Mouse (Mus musculus): Measurements from ENCODE around the gene Cd164. TPM values are rescaled to one million over a fixed set of nuclear protein-coding genes. Genes with fewer than 3 reads are reported as not detected.

Gene Cd164
- polyA plus RNA-seq, 1 experiment from 2014 or later, result 126 TPM

DNA sequence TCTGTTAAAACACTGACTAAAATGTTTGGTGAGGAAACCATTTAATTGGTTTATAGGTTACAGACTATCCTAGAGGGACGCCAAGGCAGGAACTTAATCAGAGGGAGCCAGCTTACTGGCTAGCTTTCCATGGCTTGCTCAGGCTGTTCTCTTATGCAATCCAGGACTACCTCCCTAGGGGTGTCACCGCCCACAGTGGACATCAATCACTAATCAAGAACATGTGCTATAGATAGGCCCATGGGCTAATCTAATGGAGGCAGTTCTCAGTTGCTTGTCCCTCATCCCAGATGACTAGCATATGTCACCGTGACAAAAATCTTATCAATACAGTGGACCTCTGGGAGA is 18.7 kb downstream of the Cd164 start:
- no peaks in the 10 kb centered on the region for H3K27me3 ChIP-seq (ENCODE audit: control insufficient read depth, insufficient read depth, low read length)
- peaks cover 2% of the 10 kb centered on the region for H3K36me3 ChIP-seq (ENCODE audit: control insufficient read depth, insufficient read depth, low read length)
- no peak overlapping the region for H3K4me2 ChIP-seq (ENCODE audit: low read depth)
- 86% methylated on average over 3 of the region's 3 CpGs for WGBS
- DNase-seq (ENCODE audit: low spot score), result no peak
- no peak overlapping the region for H3K4me3 ChIP-seq (ENCODE audit: low read depth, low read length)
- no peaks in the 10 kb centered on the region for H3K4me1 ChIP-seq (ENCODE audit: control insufficient read depth, insufficient read depth, low read length)
- no peak for ATAC-seq (ENCODE audit: insufficient read depth, low FRiP score, low TSS enrichment)
- no peaks in the 10 kb centered on the region for H3K9me3 ChIP-seq (ENCODE audit: control insufficient read depth, low read length)
- no peak overlapping the region for H3K27ac ChIP-seq (ENCODE audit: low read depth, low read length)
- H3K9ac ChIP-seq (ENCODE audit: low read length), result no peak overlapping the region

DNA sequence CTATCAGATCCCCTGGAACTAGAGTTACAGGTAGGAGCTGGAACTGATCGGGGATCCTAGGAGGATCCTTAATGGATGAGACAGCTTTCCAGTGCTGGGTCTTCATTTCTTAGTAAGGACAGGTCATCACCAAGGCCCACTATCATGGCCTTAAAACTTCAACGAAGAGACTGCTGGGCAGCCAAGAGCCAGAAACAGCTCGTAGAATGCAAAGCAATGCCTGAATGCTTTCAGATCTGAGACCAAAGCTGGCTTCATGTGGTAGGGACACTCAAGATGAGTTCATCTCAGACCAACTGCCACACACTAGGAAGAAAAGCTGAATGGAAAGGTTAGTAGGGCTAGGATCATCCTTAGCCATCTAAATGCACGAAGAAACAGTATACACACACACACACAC is 19.8 kb downstream of the Cd164 start:
- Histone ChIP-seq H3K4me2 (ENCODE audit: low read depth) (no peak overlapping the region), H3K9ac (ENCODE audit: low read length) (no peak overlapping the region), H3K27me3 (ENCODE audit: control insufficient read depth, insufficient read depth, low read length) (no peaks in the 10 kb centered on the region), H3K27ac (ENCODE audit: low read depth, low read length) (no peak overlapping the region), H3K9me3 (ENCODE audit: control insufficient read depth, low read length) (no peaks in the 10 kb centered on the region), H3K4me3 (ENCODE audit: low read depth, low read length) (no peak overlapping the region), H3K36me3 (ENCODE audit: control insufficient read depth, insufficient read depth, low read length) (peaks cover 2% of the 10 kb centered on the region; the same call in 1 of the 2 replicates), H3K4me1 (ENCODE audit: control insufficient read depth, insufficient read depth, low read length) (no peaks in the 10 kb centered on the region)
- ATAC-seq (ENCODE audit: insufficient read depth, low FRiP score, low TSS enrichment), result no peak
- DNase-seq (ENCODE audit: low spot score), result no peak
- WGBS, result 98% methylated on average over 4 of the region's 4 CpGs

DNA sequence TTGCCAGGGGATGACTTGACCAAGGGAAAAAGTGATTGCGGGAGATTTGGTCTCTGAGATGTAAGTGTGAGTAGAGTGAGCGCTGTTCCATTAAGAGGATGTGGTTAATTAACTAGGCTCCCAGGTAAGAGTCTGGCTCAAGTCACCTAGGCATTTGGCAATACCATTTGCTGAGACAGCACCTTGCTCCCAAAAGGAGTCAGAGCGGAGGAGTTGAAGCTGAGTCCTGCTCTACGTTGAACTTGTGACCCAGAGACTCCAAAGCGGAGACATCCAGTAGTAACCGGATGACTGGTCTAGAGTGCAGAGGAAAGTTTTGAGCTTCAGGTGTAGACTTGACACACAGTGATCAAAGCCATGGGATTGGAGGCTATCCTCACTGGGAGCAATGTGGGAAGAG is 22.8 kb downstream of the Cd164 start:
- no peak for DNase-seq (ENCODE audit: low spot score)
- Histone ChIP-seq H3K4me1 (ENCODE audit: control insufficient read depth, insufficient read depth, low read length) (no peaks in the 10 kb centered on the region), H3K4me2 (ENCODE audit: low read depth) (no peak overlapping the region), H3K4me3 (ENCODE audit: low read depth, low read length) (no peak overlapping the region), H3K9me3 (ENCODE audit: control insufficient read depth, low read length) (no peaks in the 10 kb centered on the region), H3K27me3 (ENCODE audit: control insufficient read depth, insufficient read depth, low read length) (no peaks in the 10 kb centered on the region), H3K27ac (ENCODE audit: low read depth, low read length) (no peak overlapping the region), H3K9ac (ENCODE audit: low read length) (no peak overlapping the region), H3K36me3 (ENCODE audit: control insufficient read depth, insufficient read depth, low read length) (no peaks in the 10 kb centered on the region)
- ATAC-seq (ENCODE audit: insufficient read depth, low FRiP score, low TSS enrichment), result no peak
- 95% methylated on average over 6 of the region's 6 CpGs for WGBS

DNA sequence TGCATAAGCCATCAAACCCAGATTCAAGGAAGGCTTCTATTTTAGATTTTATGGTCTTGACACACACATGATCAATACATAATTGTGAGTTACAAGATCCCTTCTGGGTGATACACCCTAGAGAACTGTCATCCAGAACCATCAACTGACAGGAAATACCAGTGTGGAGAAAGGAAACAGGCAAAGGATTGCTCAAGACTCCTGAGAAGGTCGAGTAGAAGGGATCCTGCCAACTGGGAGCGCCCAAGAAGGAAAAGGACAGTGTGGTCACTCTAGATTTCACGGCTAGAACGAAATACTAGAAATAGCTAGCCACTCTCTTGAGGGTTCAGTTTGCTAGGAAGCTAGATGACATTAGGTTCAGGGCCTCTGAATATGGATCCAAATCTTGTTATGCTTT is 24.2 kb downstream of the Cd164 start:
- Histone ChIP-seq H3K9me3 (ENCODE audit: control insufficient read depth, low read length) (peaks cover 1% of the 10 kb centered on the region; the same call in 1 of the 2 replicates), H3K27ac (ENCODE audit: low read depth, low read length) (no peak overlapping the region), H3K36me3 (ENCODE audit: control insufficient read depth, insufficient read depth, low read length) (no peaks in the 10 kb centered on the region), H3K4me1 (ENCODE audit: control insufficient read depth, insufficient read depth, low read length) (no peaks in the 10 kb centered on the region), H3K9ac (ENCODE audit: low read length) (no peak overlapping the region), H3K4me3 (ENCODE audit: low read depth, low read length) (no peak overlapping the region), H3K27me3 (ENCODE audit: control insufficient read depth, insufficient read depth, low read length) (no peaks in the 10 kb centered on the region), H3K4me2 (ENCODE audit: low read depth) (no peak overlapping the region)
- 90% methylated on average over 4 of the region's 4 CpGs for WGBS
- no peak for DNase-seq (ENCODE audit: low spot score)
- ATAC-seq (ENCODE audit: insufficient read depth, low FRiP score, low TSS enrichment), result no peak

DNA sequence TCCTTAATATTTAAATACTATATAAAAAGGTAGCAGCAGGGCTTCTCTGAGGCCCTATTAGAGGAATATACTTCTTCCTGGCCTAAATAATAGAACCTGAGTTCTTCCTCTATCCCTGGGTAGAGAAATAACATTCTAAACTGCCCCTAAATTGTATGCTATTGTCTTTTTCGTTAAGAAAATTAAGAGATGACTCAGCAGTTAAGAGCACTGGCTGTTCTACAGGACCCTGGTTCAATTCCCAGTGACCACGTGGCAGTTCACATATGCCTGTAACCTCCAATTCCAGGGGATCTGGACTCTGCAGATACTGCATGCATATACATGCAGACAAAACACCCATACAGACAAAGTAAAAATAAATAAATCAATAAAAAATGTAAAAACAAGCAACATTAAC is 24.6 kb downstream of the Cd164 start:
- H3K27me3 ChIP-seq (ENCODE audit: control insufficient read depth, insufficient read depth, low read length), result no peaks in the 10 kb centered on the region

DNA sequence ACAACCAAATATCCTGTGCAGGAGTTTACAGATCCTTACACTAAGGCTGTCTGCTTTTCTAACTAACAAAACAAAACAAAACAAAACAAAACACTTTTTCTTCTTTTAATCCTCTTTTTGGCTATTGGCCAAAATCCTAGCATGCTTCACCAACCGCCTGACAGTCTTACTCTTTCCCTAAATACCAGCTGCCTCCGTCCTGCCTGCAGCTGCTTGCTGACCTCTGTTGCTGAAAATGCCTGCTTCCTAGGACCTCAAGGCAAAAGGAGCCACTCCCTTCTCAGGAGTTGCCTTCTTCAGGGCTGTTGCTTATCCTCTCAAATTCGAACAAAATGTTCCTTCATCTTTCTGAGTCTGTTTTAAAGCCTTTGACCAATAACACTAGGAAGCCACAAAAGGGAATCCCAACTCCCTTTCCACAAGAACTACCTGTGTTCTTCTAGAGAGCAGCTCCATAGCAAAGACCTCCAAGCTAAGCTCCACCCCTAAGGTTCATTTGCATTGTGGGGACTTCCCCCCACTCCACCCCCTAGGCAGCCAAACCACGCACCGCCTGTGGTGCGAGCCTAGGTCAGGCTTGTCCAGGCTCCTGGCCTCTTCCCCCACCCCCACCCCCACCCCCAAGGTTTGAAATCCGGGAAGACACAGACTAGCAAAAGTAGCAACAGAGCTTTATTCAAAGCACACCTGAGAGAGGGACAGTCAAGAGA is 25.4 kb downstream of the Cd164 start:
- Histone ChIP-seq H3K9me3 (ENCODE audit: control insufficient read depth, low read length) (peaks cover 8% of the 10 kb centered on the region), H3K36me3 (ENCODE audit: control insufficient read depth, insufficient read depth, low read length) (no peaks in the 10 kb centered on the region), H3K4me1 (ENCODE audit: control insufficient read depth, insufficient read depth, low read length) (no peaks in the 10 kb centered on the region), H3K27ac (ENCODE audit: low read depth, low read length) (no peak overlapping the region), H3K4me2 (ENCODE audit: low read depth) (no peak overlapping the region), H3K27me3 (ENCODE audit: control insufficient read depth, insufficient read depth, low read length) (no peaks in the 10 kb centered on the region), H3K4me3 (ENCODE audit: low read depth, low read length) (no peak overlapping the region), H3K9ac (ENCODE audit: low read length) (no peak overlapping the region)
- 6% methylated on average over 7 of the region's 7 CpGs for WGBS
- DNase-seq (ENCODE audit: low spot score) (no peak), ATAC-seq (ENCODE audit: insufficient read depth, low FRiP score, low TSS enrichment) (no peak)

More for the DNA sequence above, 24.6 kb downstream of the Cd164 start:
- ATAC-seq (ENCODE audit: insufficient read depth, low FRiP score, low TSS enrichment) (no peak), DNase-seq (ENCODE audit: low spot score) (no peak)
- H3K9me3 ChIP-seq (ENCODE audit: control insufficient read depth, low read length), result peaks cover 4% of the 10 kb centered on the region; the same call in 1 of the 2 replicates
- H3K4me1 ChIP-seq (ENCODE audit: control insufficient read depth, insufficient read depth, low read length), result no peaks in the 10 kb centered on the region
- H3K36me3 ChIP-seq (ENCODE audit: control insufficient read depth, insufficient read depth, low read length), result no peaks in the 10 kb centered on the region
- no peak overlapping the region for H3K4me2 ChIP-seq (ENCODE audit: low read depth)
- no peak overlapping the region for H3K27ac ChIP-seq (ENCODE audit: low read depth, low read length)
- WGBS, result 72% methylated on average over 2 of the region's 2 CpGs
- H3K4me3 ChIP-seq (ENCODE audit: low read depth, low read length), result no peak overlapping the region
- no peak overlapping the region for H3K9ac ChIP-seq (ENCODE audit: low read length)

DNA sequence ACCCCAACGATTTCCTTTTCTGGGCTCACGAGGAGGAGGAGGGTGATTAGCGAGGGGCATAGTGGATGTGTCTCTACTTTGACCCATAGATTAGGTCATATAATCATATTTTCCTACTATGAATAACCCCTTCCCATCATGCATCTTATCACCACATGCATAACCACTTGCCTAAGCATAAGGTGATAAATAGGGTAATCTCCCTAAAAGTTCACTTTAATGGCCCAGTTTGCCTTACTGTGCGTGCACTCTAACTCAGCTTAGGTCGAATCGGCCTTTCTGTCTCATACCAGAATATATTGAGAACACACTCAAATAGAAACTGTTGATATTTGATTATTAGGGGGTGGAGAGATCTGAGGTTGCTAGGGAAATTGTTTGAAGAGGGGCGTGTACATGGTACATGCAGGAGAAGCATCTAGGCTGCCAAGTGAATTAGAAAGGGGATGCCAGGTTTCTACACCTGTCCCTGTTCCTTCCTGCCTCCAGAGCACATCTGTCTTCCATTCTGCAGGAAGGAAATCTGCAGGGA is 26.1 kb downstream of the Cd164 start:
- no peaks in the 10 kb centered on the region for H3K4me1 ChIP-seq (ENCODE audit: control insufficient read depth, insufficient read depth, low read length)
- 69% methylated on average over 7 of the region's 7 CpGs for WGBS
- H3K4me3 ChIP-seq (ENCODE audit: low read depth, low read length), result no peak overlapping the region

DNA sequence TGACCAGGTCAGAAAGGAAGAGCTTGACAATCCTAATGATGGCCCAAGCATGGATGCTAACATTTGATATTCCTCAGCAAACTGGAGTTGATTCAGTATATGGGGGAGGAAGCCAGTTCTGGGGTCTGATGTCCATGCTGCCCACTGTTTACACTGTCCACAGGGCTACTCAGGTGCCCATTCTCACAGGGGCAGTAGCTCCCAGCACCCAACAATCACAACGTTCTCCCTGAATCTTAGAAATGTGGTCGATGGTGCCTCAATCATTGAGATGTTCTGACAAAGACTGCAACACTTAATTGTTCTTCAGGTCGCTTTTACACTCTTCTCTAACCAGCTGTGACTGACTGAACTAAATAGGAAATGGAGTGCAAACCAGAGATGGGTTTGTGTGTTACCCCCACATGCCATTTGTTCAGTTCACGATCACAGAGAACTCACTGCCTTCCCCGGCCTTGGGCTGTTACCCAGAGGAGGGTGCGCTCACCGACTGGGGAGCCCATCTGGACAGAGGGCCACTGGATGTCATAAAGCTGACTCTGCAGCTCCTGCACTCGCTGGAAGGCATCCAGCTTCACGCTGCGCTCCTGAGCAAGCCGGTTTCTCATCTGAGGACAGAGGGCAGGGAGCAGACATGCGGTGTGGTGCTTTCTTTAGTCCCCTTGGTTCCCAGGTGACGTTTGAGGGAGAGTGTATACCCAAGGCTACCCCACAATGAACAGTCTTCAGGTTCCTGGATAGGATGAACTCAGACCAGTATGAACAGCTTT is 27.4 kb downstream of the Cd164 start:
- ATAC-seq (ENCODE audit: insufficient read depth, low FRiP score, low TSS enrichment), result no peak

More for the DNA sequence above, 26.1 kb downstream of the Cd164 start:
- Histone ChIP-seq H3K9ac (ENCODE audit: low read length) (no peak overlapping the region), H3K27me3 (ENCODE audit: control insufficient read depth, insufficient read depth, low read length) (no peaks in the 10 kb centered on the region), H3K9me3 (ENCODE audit: control insufficient read depth, low read length) (peaks cover 8% of the 10 kb centered on the region), H3K36me3 (ENCODE audit: control insufficient read depth, insufficient read depth, low read length) (no peaks in the 10 kb centered on the region), H3K4me2 (ENCODE audit: low read depth) (no peak overlapping the region), H3K27ac (ENCODE audit: low read depth, low read length) (no peak overlapping the region)
- ATAC-seq (ENCODE audit: insufficient read depth, low FRiP score, low TSS enrichment) (no peak), DNase-seq (ENCODE audit: low spot score) (no peak)

DNA sequence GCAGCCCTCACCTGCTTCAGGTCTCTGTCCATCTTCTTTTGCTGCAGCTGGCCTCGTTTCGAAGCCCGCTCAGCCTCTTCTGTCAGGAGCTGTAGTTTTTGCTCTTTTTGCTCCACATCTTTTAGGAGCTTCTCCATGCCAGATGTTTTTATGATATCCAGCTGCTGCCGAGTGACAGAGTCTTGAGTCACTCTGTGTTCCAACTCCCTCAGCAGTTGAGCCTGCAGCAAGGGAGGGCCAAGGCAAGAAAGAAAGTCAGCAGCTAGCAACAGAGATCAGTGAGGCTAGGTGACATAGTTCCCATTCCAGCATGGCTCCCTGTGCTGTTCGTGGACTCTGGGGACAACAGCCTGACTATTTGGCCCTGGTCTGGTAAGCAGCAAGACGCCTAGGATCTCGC is 31.5 kb downstream of the Cd164 start:
- WGBS, result 73% methylated on average over 7 of the region's 7 CpGs

More for the DNA sequence above, 27.4 kb downstream of the Cd164 start:
- no peak overlapping the region for H3K9ac ChIP-seq (ENCODE audit: low read length)
- 53% methylated on average over 13 of the region's 13 CpGs for WGBS
- H3K9me3 ChIP-seq (ENCODE audit: control insufficient read depth, low read length), result peaks cover 8% of the 10 kb centered on the region
- H3K4me1 ChIP-seq (ENCODE audit: control insufficient read depth, insufficient read depth, low read length), result no peaks in the 10 kb centered on the region
- H3K4me3 ChIP-seq (ENCODE audit: low read depth, low read length), result no peak overlapping the region
- no peaks in the 10 kb centered on the region for H3K27me3 ChIP-seq (ENCODE audit: control insufficient read depth, insufficient read depth, low read length)
- H3K36me3 ChIP-seq (ENCODE audit: control insufficient read depth, insufficient read depth, low read length), result no peaks in the 10 kb centered on the region
- no peak overlapping the region for H3K27ac ChIP-seq (ENCODE audit: low read depth, low read length)
- no peak for DNase-seq (ENCODE audit: low spot score)
- H3K4me2 ChIP-seq (ENCODE audit: low read depth), result no peak overlapping the region

More for the DNA sequence above, 31.5 kb downstream of the Cd164 start:
- no peak overlapping the region for H3K27ac ChIP-seq (ENCODE audit: low read depth, low read length)
- no peaks in the 10 kb centered on the region for H3K36me3 ChIP-seq (ENCODE audit: control insufficient read depth, insufficient read depth, low read length)
- no peaks in the 10 kb centered on the region for H3K4me1 ChIP-seq (ENCODE audit: control insufficient read depth, insufficient read depth, low read length)
- ATAC-seq (ENCODE audit: insufficient read depth, low FRiP score, low TSS enrichment) (no peak), DNase-seq (ENCODE audit: low spot score) (no peak)
- H3K9ac ChIP-seq (ENCODE audit: low read length), result no peak overlapping the region
- H3K4me2 ChIP-seq (ENCODE audit: low read depth), result no peak overlapping the region
- H3K27me3 ChIP-seq (ENCODE audit: control insufficient read depth, insufficient read depth, low read length), result no peaks in the 10 kb centered on the region
- H3K9me3 ChIP-seq (ENCODE audit: control insufficient read depth, low read length), result peaks cover 8% of the 10 kb centered on the region
- no peak overlapping the region for H3K4me3 ChIP-seq (ENCODE audit: low read depth, low read length)

Data from neural tube, embryonic 11.5 days (tissue).